Mouse (Mus musculus) kidney, postnatal 0 days (tissue): ENCODE measurements around the gene Tmem231. TPM values are rescaled to one million over a fixed set of nuclear protein-coding genes. Genes with fewer than 3 reads are reported as not detected.

Experiments
- ATAC-seq: fragments of 200-750 bp; cut with Nextera tagmentation; replicated peaks from 2 replicates; pipeline ENCODE4 v1.8.0; 2017; ENCODE audit warnings: low read depth, moderate number of reproducible peaks, moderate TSS enrichment, moderate library complexity; ENCODE audit not compliant: low FRiP score
- DNase-seq: peaks from one replicate; pipeline ENCODE4 v3.0.0-alpha.2; 2016; ENCODE audit warnings: low spot score
- H3K27ac ChIP-seq: fragments of 300-500 bp; sonication (generic); 2 replicates; pipeline ENCODE4 v1.5.1; 2014; ENCODE audit warnings: mild to moderate bottlenecking
- H3K27me3 ChIP-seq: fragments of 300-500 bp; sonication (generic); 2 replicates; pipeline ENCODE4 v1.6.1; 2014; ENCODE audit warnings: low read length, mixed read lengths; ENCODE audit not compliant: insufficient read depth
- H3K36me3 ChIP-seq: fragments of 300-500 bp; sonication (generic); 2 replicates; pipeline ENCODE4 v1.6.1; 2014; ENCODE audit warnings: low read length, mixed read lengths; ENCODE audit not compliant: insufficient read depth
- H3K4me1 ChIP-seq: fragments of 300-500 bp; sonication (generic); replicated peaks from 2 replicates; pipeline ENCODE4 v1.6.1; 2014; ENCODE audit warnings: antibody characterized with exemption, low read length, mixed read lengths; ENCODE audit not compliant: insufficient read depth
- H3K4me2 ChIP-seq: fragments of 300-500 bp; sonication (generic); 2 replicates; pipeline ENCODE4 v1.6.1; 2014; ENCODE audit warnings: mild to moderate bottlenecking, low read length, moderate library complexity, mixed read lengths
- H3K4me3 ChIP-seq: fragments of 300-500 bp; sonication (generic); replicated peaks from 2 replicates; pipeline ENCODE4 v1.5.1; 2014; ENCODE audit warnings: low read depth, low read length
- H3K9ac ChIP-seq: fragments of 300-500 bp; sonication (generic); 2 replicates; pipeline ENCODE4 v1.6.1; 2014; ENCODE audit warnings: low read depth, low read length
- H3K9me3 ChIP-seq: fragments of 300-500 bp; sonication (generic); replicated peaks from 2 replicates; pipeline ENCODE4 v1.6.1; 2016; ENCODE audit warnings: low read length, inconsistent platforms, mixed read lengths
- CTCF ChIP-seq: IDR thresholded peaks from 2 replicates; pipeline ENCODE4 v1.5.1; 2016; ENCODE audit warnings: antibody characterized with exemption, low read depth, mild to moderate bottlenecking, moderate library complexity
- WGBS: fragments of 180-500 bp; shearing (Covaris S2); extraction: QIAGEN DNeasy Blood & Tissue Kit; methylation state at CpG from one replicate; pipeline ENCODE4 v1.1.7; 2014; 5-methylcytosine and 5-hydroxymethylcytosine counted together
- polyA plus RNA-seq: library from polyadenylated mRNA; unstranded; fragments of >200 nt; fragmentation: Nextera tagmentation; extraction: Ambion mirVana; gene quantifications from 2 replicates; pipeline ENCODE4 v1.2.1, GENCODE M21; 2015

The Tmem231 gene
- polyA plus RNA-seq, 1 experiment from 2014 or later, result 17.3 TPM

GRCm38 (mm10) chr8:111905500-111906121 lies 28.1 kb downstream of the Tmem231 start:
- Histone ChIP-seq H3K27me3 (peaks cover 10% of the 10 kb centered on the region), H3K4me3 (no peak overlapping the region), H3K36me3 (no peaks in the 10 kb centered on the region), H3K27ac (no peak overlapping the region), H3K9me3 (no peaks in the 10 kb centered on the region), H3K9ac (no peak overlapping the region), H3K4me1 (peaks cover 5% of the 10 kb centered on the region; the same call in 1 of the 2 replicates), H3K4me2 (no peak overlapping the region)
- WGBS, result 45% methylated on average over 8 of the region's 8 CpGs
- ATAC-seq, result no peak
- no peak for DNase-seq
- no peak for TF ChIP-seq CTCF

GRCm38 (mm10) chr8:111902080-111902479 lies 31.6 kb downstream of the Tmem231 start:
- Histone ChIP-seq H3K9ac (no peak overlapping the region), H3K9me3 (no peaks in the 10 kb centered on the region), H3K4me3 (no peak overlapping the region), H3K36me3 (no peaks in the 10 kb centered on the region), H3K27me3 (no peaks in the 10 kb centered on the region), H3K4me1 (no peaks in the 10 kb centered on the region), H3K27ac (no peak overlapping the region), H3K4me2 (no peak overlapping the region)
- no peak for TF ChIP-seq CTCF
- ATAC-seq (peak; percentile 91), DNase-seq (peak; percentile 86)
- WGBS, result 8% methylated on average over 5 of the region's 5 CpGs

- no peak overlapping the region for H3K27ac ChIP-seq
- no peak for TF ChIP-seq CTCF
- H3K27me3 ChIP-seq, result no peaks in the 10 kb centered on the region
- no peaks in the 10 kb centered on the region for H3K9me3 ChIP-seq
- ATAC-seq (no peak), DNase-seq (no peak)
- H3K4me1 ChIP-seq, result no peaks in the 10 kb centered on the region
- no peak overlapping the region for H3K4me2 ChIP-seq
- H3K4me3 ChIP-seq, result no peak overlapping the region
- no peaks in the 10 kb centered on the region for H3K36me3 ChIP-seq
- 34% methylated on average over 10 of the region's 10 CpGs for WGBS
- H3K9ac ChIP-seq, result no peak overlapping the region
Measured at GRCm38 (mm10) chr8:111898586-111898985, 35.1 kb downstream of the Tmem231 start.

GRCm38 (mm10) chr8:111894955-111895354 lies 38.7 kb downstream of the Tmem231 start:
- no peak for ATAC-seq

GRCm38 (mm10) chr8:111892615-111893014 lies 41.1 kb downstream of the Tmem231 start:
- Histone ChIP-seq H3K4me3 (no peak overlapping the region), H3K27ac (no peak overlapping the region), H3K9ac (no peak overlapping the region), H3K27me3 (peaks cover 23% of the 10 kb centered on the region), H3K9me3 (no peaks in the 10 kb centered on the region), H3K4me1 (peaks cover 14% of the 10 kb centered on the region; the same call in 1 of the 2 replicates), H3K4me2 (no peak overlapping the region), H3K36me3 (no peaks in the 10 kb centered on the region)
- DNase-seq, result no peak
- WGBS, result 49% methylated on average over 5 of the region's 5 CpGs
- no peak for ATAC-seq
- no peak for TF ChIP-seq CTCF

More at GRCm38 (mm10) chr8:111894955-111895354, 38.7 kb downstream of the Tmem231 start:
- WGBS, result 90% methylated on average over 7 of the region's 7 CpGs
- peaks cover 5% of the 10 kb centered on the region; the same call in 1 of the 2 replicates for H3K4me1 ChIP-seq
- no peak overlapping the region for H3K9ac ChIP-seq
- no peaks in the 10 kb centered on the region for H3K36me3 ChIP-seq
- no peak for DNase-seq
- peaks cover 14% of the 10 kb centered on the region for H3K27me3 ChIP-seq
- no peak overlapping the region for H3K4me3 ChIP-seq
- H3K9me3 ChIP-seq, result no peaks in the 10 kb centered on the region
- no peak overlapping the region for H3K4me2 ChIP-seq
- no peak overlapping the region for H3K27ac ChIP-seq
- peak; percentile 38; the same call in 1 of the 2 replicates for TF ChIP-seq CTCF

- ATAC-seq (no peak), DNase-seq (no peak)
- H3K9me3 ChIP-seq, result no peaks in the 10 kb centered on the region
- peaks cover 15% of the 10 kb centered on the region; the same call in 1 of the 2 replicates for H3K4me1 ChIP-seq
- no peak overlapping the region for H3K4me3 ChIP-seq
- no peak overlapping the region for H3K4me2 ChIP-seq
- no peak for TF ChIP-seq CTCF
- peaks cover 23% of the 10 kb centered on the region for H3K27me3 ChIP-seq
- 21% methylated on average over 8 of the region's 8 CpGs for WGBS
- H3K36me3 ChIP-seq, result no peaks in the 10 kb centered on the region
- no peak overlapping the region for H3K27ac ChIP-seq
- no peak overlapping the region for H3K9ac ChIP-seq
Measured at GRCm38 (mm10) chr8:111891983-111892382, 41.7 kb downstream of the Tmem231 start.
